Mouse (Mus musculus) hindbrain, embryonic 15.5 days (tissue): Measurements from ENCODE around the gene Cd34. TPM values are rescaled to one million over a fixed set of nuclear protein-coding genes. Genes with fewer than 3 reads are reported as not detected.
A peak's percentile ranks its signal among the peaks of the same experiment; 100 is the strongest.

ENCODE experiments used
- ATAC-seq: fragments of 200-750 bp; cut with Nextera tagmentation; 2 replicates; pipeline ENCODE4 v1.8.0; 2017; ENCODE audit warnings: low read depth, moderate number of reproducible peaks, moderate TSS enrichment; ENCODE audit not compliant: low FRiP score
- H3K27ac ChIP-seq: fragments of 300-500 bp; sonication (generic); replicated peaks from 2 replicates; pipeline ENCODE4 v1.5.1; 2015; ENCODE audit warnings: mild to moderate bottlenecking, inconsistent platforms
- H3K27me3 ChIP-seq: fragments of 300-500 bp; sonication (generic); 2 replicates; pipeline ENCODE4 v1.6.1; 2015; ENCODE audit warnings: control low read depth, inconsistent platforms
- H3K36me3 ChIP-seq: fragments of 300-500 bp; sonication (generic); 2 replicates; pipeline ENCODE4 v1.6.1; 2015; ENCODE audit warnings: control low read depth, inconsistent platforms
- H3K4me1 ChIP-seq: fragments of 300-500 bp; sonication (generic); replicated peaks from 2 replicates; pipeline ENCODE4 v1.6.1; 2015; ENCODE audit warnings: control low read depth, inconsistent platforms
- H3K4me2 ChIP-seq: fragments of 300-500 bp; sonication (generic); 2 replicates; pipeline ENCODE4 v1.6.1; 2015; ENCODE audit warnings: moderate library complexity, mild to moderate bottlenecking, inconsistent platforms
- H3K4me3 ChIP-seq: fragments of 300-500 bp; sonication (generic); 2 replicates; pipeline ENCODE4 v1.5.1; 2015; ENCODE audit warnings: mild to moderate bottlenecking, inconsistent platforms
- H3K9ac ChIP-seq: fragments of 300-500 bp; sonication (generic); 2 replicates; pipeline ENCODE4 v1.6.1; 2015; ENCODE audit warnings: inconsistent platforms
- H3K9me3 ChIP-seq: fragments of 300-500 bp; sonication (generic); 2 replicates; pipeline ENCODE4 v1.6.1; 2016; ENCODE audit warnings: control low read depth, inconsistent platforms
- WGBS: fragments of 180-500 bp; shearing (Covaris S2); methylation state at CpG from one replicate; pipeline ENCODE4 v1.1.7; 2015; 5-methylcytosine and 5-hydroxymethylcytosine counted together
- polyA plus RNA-seq: library from polyadenylated mRNA; unstranded; fragments of >200 nt; fragmentation: Nextera tagmentation; extraction: Ambion mirVana; gene quantifications from 2 replicates; pipeline ENCODE4 v1.2.1, GENCODE M21; 2015

Cd34 gene
- polyA plus RNA-seq, 1 experiment from 2014 or later: 30.5 TPM

DNA sequence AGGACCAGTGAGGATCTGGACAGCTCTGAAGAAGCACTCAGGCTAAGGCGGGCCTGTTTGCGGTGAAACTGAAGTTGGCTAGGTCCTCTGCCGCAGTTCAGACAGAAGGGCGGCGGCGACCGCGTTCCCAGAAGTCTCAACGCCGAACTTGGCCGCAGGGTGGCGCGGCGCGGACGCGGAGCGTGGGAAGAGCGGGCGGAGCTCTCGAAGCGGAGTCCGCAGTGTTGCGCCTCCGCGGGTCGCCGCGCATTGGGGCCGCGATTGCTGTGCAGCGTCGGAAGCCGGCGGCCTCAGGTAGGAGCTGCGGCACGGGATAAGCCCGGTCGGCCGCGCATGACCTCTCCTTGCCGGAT, 37.5 kb downstream of the Cd34 start:
- no peaks in the 10 kb centered on the region for H3K36me3 ChIP-seq
- peaks cover 19% of the 10 kb centered on the region for H3K4me1 ChIP-seq
- peak overlapping the region; percentile 77 for H3K9ac ChIP-seq
- peak overlapping the region; percentile 84 for H3K27ac ChIP-seq
- ATAC-seq: peak; percentile 89
- H3K4me3 ChIP-seq: peak overlapping the region; percentile 77
- 1% methylated on average over 42 of the region's 42 CpGs for WGBS
- H3K27me3 ChIP-seq: no peaks in the 10 kb centered on the region
- no peaks in the 10 kb centered on the region for H3K9me3 ChIP-seq
- H3K4me2 ChIP-seq: peak overlapping the region; percentile 92

- Histone ChIP-seq H3K4me3 (peak overlapping the region; percentile 77), H3K9me3 (no peaks in the 10 kb centered on the region), H3K27ac (peak overlapping the region; percentile 84), H3K4me1 (peaks cover 19% of the 10 kb centered on the region), H3K27me3 (no peaks in the 10 kb centered on the region), H3K9ac (peak overlapping the region; percentile 77), H3K36me3 (no peaks in the 10 kb centered on the region), H3K4me2 (peak overlapping the region; percentile 92)
- under 1% methylated on average over 44 of the region's 44 CpGs for WGBS
- peak; percentile 90 for ATAC-seq
These were observed 38.1 kb downstream of the Cd34 start for GRCm38 (mm10) chr1:194976517-194977370.

- Histone ChIP-seq H3K4me1 (peaks cover 19% of the 10 kb centered on the region), H3K4me3 (peak overlapping the region; percentile 77), H3K27me3 (no peaks in the 10 kb centered on the region), H3K9ac (no peak overlapping the region), H3K4me2 (peak overlapping the region; percentile 92), H3K36me3 (no peaks in the 10 kb centered on the region), H3K9me3 (no peaks in the 10 kb centered on the region), H3K27ac (peak overlapping the region; percentile 2)
- WGBS: 31% methylated on average over 1 of the region's 1 CpGs
- peak; percentile 14; the same call in 1 of the 2 replicates for ATAC-seq
These were observed 38.7 kb downstream of the Cd34 start for GRCm38 (mm10) chr1:194977371-194977761.

GRCm38 (mm10) chr1:194977946-194978720, 39.5 kb downstream of the Cd34 start:
- Histone ChIP-seq H3K9ac (no peak overlapping the region), H3K27me3 (no peaks in the 10 kb centered on the region), H3K4me2 (peak overlapping the region; percentile 92), H3K27ac (peak overlapping the region; percentile 2), H3K9me3 (no peaks in the 10 kb centered on the region), H3K36me3 (no peaks in the 10 kb centered on the region), H3K4me3 (no peak overlapping the region), H3K4me1 (peaks cover 19% of the 10 kb centered on the region)
- ATAC-seq: peak; percentile 36; the same call in 1 of the 2 replicates
- 31% methylated on average over 5 of the region's 5 CpGs for WGBS

GRCm38 (mm10) chr1:194980826-194981435, 42.3 kb downstream of the Cd34 start:
- Histone ChIP-seq H3K4me1 (peaks cover 17% of the 10 kb centered on the region), H3K27ac (no peak overlapping the region), H3K27me3 (no peaks in the 10 kb centered on the region), H3K9ac (no peak overlapping the region), H3K4me3 (no peak overlapping the region), H3K36me3 (no peaks in the 10 kb centered on the region), H3K9me3 (no peaks in the 10 kb centered on the region), H3K4me2 (no peak overlapping the region)
- ATAC-seq: no peak
- 88% methylated on average over 1 of the region's 1 CpGs for WGBS

DNA sequence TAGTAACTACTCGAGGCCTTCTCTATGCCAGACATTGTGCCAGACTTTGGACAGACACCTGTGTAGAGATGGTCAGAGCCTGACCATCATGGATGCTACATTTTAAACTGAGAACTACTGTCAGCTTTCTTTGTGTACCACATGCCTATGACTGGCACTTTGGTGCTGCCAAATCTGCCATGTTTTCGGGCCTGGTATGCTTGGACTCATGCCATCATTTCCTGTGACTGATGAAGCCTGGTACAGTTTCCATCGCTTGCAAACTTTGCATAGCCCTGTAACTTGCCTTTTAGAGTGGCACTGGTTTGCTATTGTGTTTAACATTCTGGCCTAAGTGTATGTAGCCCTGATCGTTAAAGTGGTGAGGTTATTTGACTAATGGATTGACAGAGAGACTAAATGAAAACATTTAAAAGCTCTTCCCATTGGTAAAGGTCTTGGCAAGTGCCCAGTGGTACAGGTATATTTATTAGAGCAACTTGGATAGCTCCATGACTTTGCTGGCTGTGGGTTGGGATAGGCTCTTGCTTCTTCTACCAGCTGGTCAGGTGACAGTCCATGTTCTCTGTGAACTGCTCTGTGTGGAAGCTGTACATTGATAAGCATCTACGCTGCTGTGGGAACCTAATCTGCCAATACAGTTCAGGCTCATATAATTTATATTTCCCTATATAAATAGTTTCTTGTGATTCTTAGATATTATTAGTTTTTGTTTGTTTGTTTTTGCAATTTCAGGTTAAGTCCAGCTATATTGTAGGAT, 44.5 kb downstream of the Cd34 start:
- WGBS: 77% methylated on average over 5 of the region's 5 CpGs
- ATAC-seq: no peak
- peaks cover 2% of the 10 kb centered on the region for H3K4me1 ChIP-seq
- no peaks in the 10 kb centered on the region for H3K27me3 ChIP-seq
- no peak overlapping the region for H3K9ac ChIP-seq
- H3K36me3 ChIP-seq: no peaks in the 10 kb centered on the region
- H3K27ac ChIP-seq: no peak overlapping the region
- no peak overlapping the region for H3K4me3 ChIP-seq
- H3K4me2 ChIP-seq: no peak overlapping the region
- no peaks in the 10 kb centered on the region for H3K9me3 ChIP-seq

DNA sequence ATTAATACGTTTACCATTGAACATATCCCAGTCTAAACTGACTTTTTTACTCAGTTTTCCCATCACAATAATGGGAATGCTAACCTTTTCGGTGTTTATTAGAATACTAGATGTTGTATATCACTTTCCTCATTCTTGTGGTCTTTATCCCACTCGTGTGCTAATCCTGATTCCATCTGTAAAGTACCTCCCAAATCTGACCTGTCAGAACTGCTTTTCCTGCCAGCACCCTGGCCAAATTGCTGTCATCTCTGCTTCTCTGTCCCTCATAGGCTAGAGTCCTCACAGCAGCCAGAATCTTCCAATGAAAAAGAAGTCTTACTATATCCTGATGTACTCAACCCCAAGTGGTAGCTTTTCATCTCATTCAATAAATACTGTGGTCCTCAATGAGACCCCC, 46.3 kb downstream of the Cd34 start:
- WGBS: 90% methylated on average over 3 of the region's 3 CpGs
- no peak overlapping the region for H3K4me3 ChIP-seq
- no peak overlapping the region for H3K9ac ChIP-seq
- H3K4me2 ChIP-seq: no peak overlapping the region
- no peak overlapping the region for H3K27ac ChIP-seq
- no peaks in the 10 kb centered on the region for H3K4me1 ChIP-seq
- H3K27me3 ChIP-seq: no peaks in the 10 kb centered on the region
- ATAC-seq: no peak
- no peaks in the 10 kb centered on the region for H3K36me3 ChIP-seq
- H3K9me3 ChIP-seq: no peaks in the 10 kb centered on the region

DNA sequence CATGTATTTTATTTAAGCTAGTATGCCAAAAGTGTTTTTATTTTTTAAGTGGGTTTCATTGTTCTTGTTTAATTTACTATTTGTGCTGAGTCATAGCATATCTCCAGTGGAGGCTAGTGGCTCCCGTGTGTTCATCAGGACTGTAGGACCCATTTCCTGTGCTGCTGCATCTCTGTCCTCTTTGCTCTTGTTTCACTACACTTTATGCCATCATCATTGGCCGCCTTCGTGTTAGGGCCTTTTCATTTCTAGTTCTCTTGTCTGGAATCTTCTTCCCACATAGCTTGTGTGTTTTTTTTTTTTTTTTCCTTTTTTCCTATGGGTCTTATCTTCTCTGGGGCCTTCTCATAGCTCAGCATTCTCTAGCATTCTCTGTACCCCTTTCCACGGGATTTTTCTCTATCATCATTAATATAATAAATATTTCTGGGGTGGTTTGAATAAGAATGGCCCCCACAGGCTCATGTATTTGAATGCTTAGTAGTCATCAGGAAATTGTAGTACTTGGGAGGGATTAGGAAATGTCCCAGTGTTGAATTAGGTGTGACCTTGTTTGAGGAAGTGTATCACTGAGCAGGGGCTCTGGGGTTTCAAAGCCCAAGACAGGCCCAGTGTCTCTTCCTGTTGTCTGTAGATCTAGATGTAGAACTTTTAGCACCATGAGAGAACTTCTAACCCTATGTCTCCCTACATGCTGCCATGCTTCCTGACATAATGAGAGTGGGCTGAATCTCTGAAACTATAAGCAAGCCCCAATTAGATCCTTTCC, 47.0 kb downstream of the Cd34 start:
- 82% methylated on average over 4 of the region's 4 CpGs for WGBS
- Histone ChIP-seq H3K27ac (no peak overlapping the region), H3K4me3 (no peak overlapping the region), H3K9ac (no peak overlapping the region), H3K4me1 (no peaks in the 10 kb centered on the region), H3K9me3 (no peaks in the 10 kb centered on the region), H3K27me3 (no peaks in the 10 kb centered on the region), H3K36me3 (no peaks in the 10 kb centered on the region), H3K4me2 (no peak overlapping the region)
- no peak for ATAC-seq

DNA sequence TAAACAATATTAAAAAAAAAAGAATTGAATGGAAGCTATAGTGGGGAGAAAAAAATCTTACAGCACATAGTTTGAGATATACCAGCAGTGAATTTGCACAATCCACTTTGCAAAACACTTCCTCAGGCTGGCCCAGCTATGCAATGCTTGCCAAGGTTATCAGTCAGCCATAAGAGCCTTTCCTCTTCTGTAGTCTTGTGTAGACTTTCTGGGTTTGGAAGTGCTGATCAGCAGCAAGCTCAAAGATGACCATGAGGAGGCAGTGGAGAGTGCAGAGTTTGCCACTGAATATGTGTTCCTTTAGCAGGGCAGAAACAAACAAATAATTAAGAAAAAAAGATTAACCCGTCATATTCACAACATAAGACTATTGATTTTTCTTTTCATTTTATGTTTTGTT, 50.4 kb downstream of the Cd34 start:
- no peak overlapping the region for H3K27ac ChIP-seq
- no peaks in the 10 kb centered on the region for H3K9me3 ChIP-seq
- 100% methylated on average over 1 of the region's 1 CpGs for WGBS
- H3K27me3 ChIP-seq: no peaks in the 10 kb centered on the region
- no peak for ATAC-seq
- H3K4me1 ChIP-seq: no peaks in the 10 kb centered on the region
- no peaks in the 10 kb centered on the region for H3K36me3 ChIP-seq
- H3K9ac ChIP-seq: no peak overlapping the region
- H3K4me2 ChIP-seq: no peak overlapping the region
- H3K4me3 ChIP-seq: no peak overlapping the region

DNA sequence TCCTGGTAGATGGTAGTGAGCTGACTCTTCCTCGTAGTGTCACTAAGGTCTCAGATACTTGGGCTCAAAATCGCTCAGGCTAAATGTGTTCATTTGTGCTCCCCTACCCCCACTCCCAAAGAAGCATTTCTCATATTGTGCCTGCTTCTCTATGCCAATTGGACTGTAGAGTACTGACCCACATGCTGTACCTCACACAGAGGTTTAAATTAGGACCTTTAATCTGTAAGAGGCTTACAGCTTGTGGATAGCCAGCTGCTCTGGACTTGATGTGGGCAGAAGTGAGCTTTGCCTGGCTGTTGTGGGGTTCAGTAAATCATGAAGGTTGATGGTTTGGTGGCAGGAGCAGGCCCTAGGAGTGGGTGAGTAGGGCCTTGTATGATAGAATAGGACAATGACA, 52.4 kb downstream of the Cd34 start:
- H3K9me3 ChIP-seq: no peaks in the 10 kb centered on the region
- no peaks in the 10 kb centered on the region for H3K27me3 ChIP-seq
- 94% methylated on average over 2 of the region's 2 CpGs for WGBS
- H3K36me3 ChIP-seq: no peaks in the 10 kb centered on the region
- H3K4me3 ChIP-seq: no peak overlapping the region
- no peak for ATAC-seq
- no peak overlapping the region for H3K27ac ChIP-seq
- no peaks in the 10 kb centered on the region for H3K4me1 ChIP-seq
- no peak overlapping the region for H3K4me2 ChIP-seq
- no peak overlapping the region for H3K9ac ChIP-seq

DNA sequence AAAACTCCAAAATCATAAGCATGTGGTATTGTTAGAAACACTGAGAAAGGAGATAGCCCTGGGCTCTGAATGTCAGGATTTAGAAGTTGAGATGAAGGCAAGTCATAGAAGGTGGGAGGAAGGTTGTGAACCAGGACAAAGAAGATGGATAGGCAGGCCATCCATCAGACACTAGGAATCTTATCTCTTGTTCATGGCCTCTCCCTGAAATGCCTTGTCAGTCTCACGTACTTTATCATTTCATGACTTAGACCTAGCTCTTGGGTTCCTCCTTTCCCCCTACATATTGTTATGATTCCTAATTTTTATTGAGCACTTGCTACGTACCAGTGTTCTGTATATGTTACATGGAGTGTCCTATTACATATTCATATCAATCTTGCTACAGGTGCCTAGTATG, 53.0 kb downstream of the Cd34 start:
- H3K4me1 ChIP-seq: no peaks in the 10 kb centered on the region
- no peak overlapping the region for H3K27ac ChIP-seq
- H3K4me2 ChIP-seq: no peak overlapping the region
- H3K9ac ChIP-seq: no peak overlapping the region
- H3K36me3 ChIP-seq: no peaks in the 10 kb centered on the region
- no peaks in the 10 kb centered on the region for H3K27me3 ChIP-seq
- no peak overlapping the region for H3K4me3 ChIP-seq
- no peak for ATAC-seq
- WGBS: 95% methylated on average over 2 of the region's 2 CpGs
- H3K9me3 ChIP-seq: no peaks in the 10 kb centered on the region
